Mouse (Mus musculus) stomach, embryonic 14.5 days (tissue): ENCODE measurements around the gene Fam166a. TPM values are rescaled to one million over a fixed set of nuclear protein-coding genes. Genes with fewer than 3 reads are reported as not detected.
"Not testable (repeated sequence)": the region's sequence is repeated elsewhere in the genome, so short reads cannot be mapped to it uniquely, and the experiment has no call there.

Source experiments
- ATAC-seq: fragments of 200-750 bp; cut with Nextera tagmentation; 2 replicates; pipeline ENCODE4 v1.8.0; 2017; ENCODE audit warnings: low read depth, moderate TSS enrichment; ENCODE audit not compliant: insufficient number of reproducible peaks, insufficient read depth, low FRiP score
- H3K27ac ChIP-seq: fragments of 300-500 bp; sonication (generic); 2 replicates; pipeline ENCODE4 v1.5.1; 2014; ENCODE audit warnings: mild to moderate bottlenecking, low read length, moderate library complexity, mixed read lengths
- H3K27me3 ChIP-seq: fragments of 300-500 bp; sonication (generic); 2 replicates; pipeline ENCODE4 v1.6.1; 2014; ENCODE audit warnings: low read length, control low read depth, mixed read lengths; ENCODE audit not compliant: control insufficient read depth, insufficient read depth
- H3K36me3 ChIP-seq: fragments of 300-500 bp; sonication (generic); 2 replicates; pipeline ENCODE4 v1.6.1; 2014; ENCODE audit warnings: mild to moderate bottlenecking, control low read depth, low read length, moderate library complexity, mixed read lengths; ENCODE audit not compliant: control insufficient read depth, insufficient read depth
- H3K4me1 ChIP-seq: fragments of 300-500 bp; sonication (generic); 2 replicates; pipeline ENCODE4 v1.6.1; 2014; ENCODE audit warnings: low read length, control low read depth, mixed read lengths; ENCODE audit not compliant: control insufficient read depth, insufficient read depth
- H3K4me2 ChIP-seq: fragments of 300-500 bp; sonication (generic); replicated peaks from 2 replicates; pipeline ENCODE4 v1.6.1; 2014; ENCODE audit warnings: low read depth, low read length, control low read depth
- H3K4me3 ChIP-seq: fragments of 300-500 bp; sonication (generic); 2 replicates; pipeline ENCODE4 v1.5.1; 2014; ENCODE audit warnings: low read depth, low read length, control low read depth
- H3K9ac ChIP-seq: fragments of 300-500 bp; sonication (generic); replicated peaks from 2 replicates; pipeline ENCODE4 v1.6.1; 2014; ENCODE audit warnings: low read depth, mild to moderate bottlenecking, control low read depth, low read length, moderate library complexity, mixed read lengths
- H3K9me3 ChIP-seq: fragments of 300-500 bp; sonication (generic); 2 replicates; pipeline ENCODE4 v1.6.1; 2016; ENCODE audit warnings: low read depth, low read length, control low read depth; ENCODE audit not compliant: control insufficient read depth
- whole genome bisulfite sequencing: fragments of 180-500 bp; shearing (Covaris S2); extraction: QIAGEN DNeasy Blood & Tissue Kit; methylation state at CpG from one replicate; pipeline ENCODE4 v1.1.7; 2014; 5-methylcytosine and 5-hydroxymethylcytosine counted together
- polyA plus RNA-seq: library from polyadenylated mRNA; unstranded; fragments of >200 nt; fragmentation: Nextera tagmentation; extraction: Ambion mirVana; gene quantifications from 2 replicates; pipeline ENCODE4 v1.2.1, GENCODE M21; 2014

The Fam166a gene
- polyA plus RNA-seq, 1 experiment from 2014 or later: not detected

GRCm38 (mm10) chr2:25244144-25244543, 25.6 kb downstream of the Fam166a start:
- no peaks in the 10 kb centered on the region for H3K9me3 ChIP-seq
- no peak overlapping the region for H3K4me2 ChIP-seq
- WGBS: 88% methylated on average over 4 of the region's 4 CpGs
- H3K27me3 ChIP-seq: 0 out of 2 replicates have a peak, but pooled peaks cover 11% of the 10 kb centered on the region
- ATAC-seq: no peak
- peaks cover 14% of the 10 kb centered on the region; the same call in 1 of the 2 replicates for H3K4me1 ChIP-seq
- H3K9ac ChIP-seq: no peak overlapping the region
- no peak overlapping the region for H3K4me3 ChIP-seq
- H3K27ac ChIP-seq: no peak overlapping the region
- peaks cover 11% of the 10 kb centered on the region; the same call in 1 of the 2 replicates for H3K36me3 ChIP-seq

GRCm38 (mm10) chr2:25246183-25247072, 27.9 kb downstream of the Fam166a start, which contains the start of gene AL732309.1:
AL732309.1 (minus strand) TSS chr2:25246863.
- Histone ChIP-seq H3K9ac (no peak within 1 kb of the TSS), H3K4me3 (no peak within 1 kb of the TSS), H3K4me2 (no peak within 1 kb of the TSS)

DNA sequence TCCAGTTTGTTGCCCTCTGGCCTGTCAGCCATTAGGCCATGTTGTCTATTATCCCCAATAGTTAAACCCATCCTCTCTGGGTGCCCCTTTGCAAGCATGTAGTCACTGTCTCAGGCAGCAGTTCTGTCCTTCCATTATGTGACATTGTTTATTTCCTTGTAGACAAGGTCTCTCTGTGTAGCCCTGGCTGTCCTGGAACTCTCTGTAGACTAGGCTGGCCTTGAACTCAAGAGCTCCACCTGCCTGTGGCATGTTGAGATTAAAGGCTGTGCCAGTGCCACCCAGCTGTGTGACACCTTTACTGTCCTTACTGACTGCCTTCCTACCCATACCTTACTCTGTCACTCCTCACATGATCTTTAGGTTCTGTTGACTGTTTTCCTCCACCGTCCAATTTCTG, 33.8 kb downstream of the Fam166a start:
- H3K27me3 ChIP-seq: no peaks in the 10 kb centered on the region
- H3K4me2 ChIP-seq: no peak overlapping the region
- H3K4me3 ChIP-seq: no peak overlapping the region
- H3K27ac ChIP-seq: no peak overlapping the region
- 82% methylated on average over 1 of the region's 1 CpGs for WGBS
- no peaks in the 10 kb centered on the region for H3K9me3 ChIP-seq
- no peak for ATAC-seq
- no peak overlapping the region for H3K9ac ChIP-seq
- H3K4me1 ChIP-seq: peaks cover 11% of the 10 kb centered on the region
- peaks cover 31% of the 10 kb centered on the region for H3K36me3 ChIP-seq

More at GRCm38 (mm10) chr2:25246183-25247072, 27.9 kb downstream of the Fam166a start, which contains the start of gene AL732309.1:
- no peaks in the 10 kb centered on the region for H3K9me3 ChIP-seq
- ATAC-seq: no peak
- peaks cover 20% of the 10 kb centered on the region for H3K36me3 ChIP-seq
- H3K27me3 ChIP-seq: 0 out of 2 replicates have a peak, but pooled peaks cover 9% of the 10 kb centered on the region
- H3K27ac ChIP-seq: no peak within 1 kb of the TSS
- peaks cover 5% of the 10 kb centered on the region; the same call in 1 of the 2 replicates for H3K4me1 ChIP-seq
- WGBS: 80% methylated on average over 10 of the region's 10 CpGs

DNA sequence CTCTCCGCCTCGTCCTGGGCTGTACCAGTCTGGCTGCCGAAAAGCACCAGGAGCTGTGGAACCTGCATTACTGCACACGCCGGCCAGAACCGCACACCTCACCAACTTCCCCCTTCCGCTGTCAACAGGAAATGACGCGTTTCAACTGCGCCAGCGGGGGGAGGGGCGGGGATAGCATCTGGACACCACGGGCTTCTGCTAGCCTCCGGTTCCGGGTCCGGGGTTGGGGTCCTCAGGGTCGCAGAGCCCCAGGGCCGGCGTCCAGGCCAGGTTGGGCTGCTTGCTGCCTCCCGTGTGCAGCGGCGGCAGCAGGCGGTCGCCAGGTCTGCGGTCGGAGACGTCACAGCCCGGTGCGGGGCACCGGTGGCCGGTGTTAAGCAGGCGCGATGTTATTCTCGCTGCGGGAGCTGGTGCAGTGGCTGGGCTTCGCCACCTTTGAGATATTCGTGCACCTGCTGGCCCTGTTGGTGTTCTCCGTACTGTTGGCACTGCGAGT, 36.8 kb downstream of the Fam166a start, which contains the start of gene Tmem203:
Gene Tmem203, plus strand, starts transcription at position 156 of the 496 bp plus-strand sequence.
- ATAC-seq: peak; percentile 87
- Histone ChIP-seq H3K9ac (peak within 1 kb of the TSS; percentile 78), H3K4me3 (peak within 1 kb of the TSS; percentile 98), H3K27ac (peak within 1 kb of the TSS; percentile 41), H3K4me1 (peaks cover 11% of the 10 kb centered on the region), H3K4me2 (peak within 1 kb of the TSS; percentile 97), H3K27me3 (no peaks in the 10 kb centered on the region), H3K9me3 (no peaks in the 10 kb centered on the region), H3K36me3 (peaks cover 14% of the 10 kb centered on the region)
- WGBS: under 1% methylated on average over 39 of the region's 39 CpGs

DNA sequence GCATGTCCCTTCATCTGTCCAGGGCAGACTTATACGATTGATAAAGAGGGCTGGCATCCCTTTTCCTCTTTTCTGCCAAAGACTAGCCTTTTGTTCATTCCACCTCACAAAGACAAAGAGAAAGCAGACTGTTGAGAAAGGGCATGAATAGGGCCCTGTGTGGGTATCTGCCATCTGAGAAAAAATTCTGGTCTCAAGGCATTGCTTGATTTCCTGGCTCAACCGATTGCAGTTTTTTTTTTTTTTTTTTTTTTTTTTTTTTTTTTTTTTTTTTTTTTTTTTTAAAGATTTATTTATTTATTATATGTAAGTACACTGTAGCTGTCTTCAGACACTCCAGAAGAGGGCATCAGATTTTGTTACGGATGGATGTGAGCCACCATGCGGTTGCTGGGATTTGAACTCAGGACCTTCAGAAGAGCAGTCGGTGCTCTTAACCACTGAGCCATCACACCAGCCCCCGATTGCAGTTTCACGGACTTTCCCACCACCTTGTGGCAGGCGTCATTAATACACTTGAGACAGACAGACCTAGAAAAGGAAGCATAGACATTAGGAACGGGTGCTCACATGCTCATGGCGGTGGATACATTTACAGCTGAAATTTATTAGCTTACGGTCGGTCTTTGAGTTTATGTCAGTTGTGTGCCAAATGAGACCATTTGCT, 38.0 kb downstream of the Fam166a start:
- H3K9me3 ChIP-seq, H3K36me3 ChIP-seq, H3K27ac ChIP-seq, ATAC-seq, H3K27me3 ChIP-seq, H3K9ac ChIP-seq: not testable (repeated sequence)
- Histone ChIP-seq H3K4me1 (peaks cover 11% of the 10 kb centered on the region), H3K4me2 (peak overlapping the region; percentile 97), H3K4me3 (peak overlapping the region; percentile 98)
- 53% methylated on average over 11 of the region's 12 CpGs for WGBS

- not testable (repeated sequence) for H3K27me3 ChIP-seq, H3K9me3 ChIP-seq, H3K27ac ChIP-seq, H3K4me2 ChIP-seq, H3K4me3 ChIP-seq, H3K36me3 ChIP-seq, H3K9ac ChIP-seq, ATAC-seq
- WGBS: 80% methylated on average over 5 of the region's 5 CpGs
- H3K4me1 ChIP-seq: peaks cover 11% of the 10 kb centered on the region
These were observed 38.7 kb downstream of the Fam166a start for GRCm38 (mm10) chr2:25257250-25257649.

GRCm38 (mm10) chr2:25258887-25259286, 40.3 kb downstream of the Fam166a start:
- H3K4me3 ChIP-seq: no peak overlapping the region
- H3K36me3 ChIP-seq: no peaks in the 10 kb centered on the region
- no peak overlapping the region for H3K9ac ChIP-seq
- 60% methylated on average over 2 of the region's 2 CpGs for WGBS
- ATAC-seq: no peak
- no peaks in the 10 kb centered on the region; the same call in none of the 2 replicates for H3K27me3 ChIP-seq
- peaks cover 17% of the 10 kb centered on the region for H3K4me1 ChIP-seq
- no peaks in the 10 kb centered on the region for H3K9me3 ChIP-seq
- H3K4me2 ChIP-seq: no peak overlapping the region
- no peak overlapping the region for H3K27ac ChIP-seq

DNA sequence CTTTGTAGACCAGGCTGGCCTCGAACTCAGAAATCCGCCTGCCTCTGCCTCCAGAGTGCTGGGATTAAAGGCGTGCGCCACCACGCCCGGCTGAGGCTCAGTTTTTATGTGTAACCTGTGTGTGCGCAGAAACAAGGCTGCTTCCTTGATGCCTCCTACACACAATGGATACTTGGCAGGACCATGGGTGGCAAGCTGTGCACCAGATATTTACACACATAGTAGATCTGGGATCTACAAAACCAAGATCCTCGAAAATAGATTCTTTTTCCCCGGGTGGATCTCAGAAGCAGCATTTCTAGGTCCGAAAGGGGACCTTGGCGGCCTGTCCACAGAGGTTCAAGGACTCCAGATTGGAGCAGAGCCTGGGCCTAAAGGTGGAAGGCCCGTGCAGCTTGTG, 43.3 kb downstream of the Fam166a start:
- Histone ChIP-seq H3K4me3 (peak overlapping the region; percentile 50), H3K4me1 (peaks cover 9% of the 10 kb centered on the region; the same call in 1 of the 2 replicates), H3K4me2 (peak overlapping the region; percentile 99), H3K9ac (no peak overlapping the region), H3K36me3 (no peaks in the 10 kb centered on the region), H3K27me3 (no peaks in the 10 kb centered on the region; the same call in none of the 2 replicates), H3K9me3 (no peaks in the 10 kb centered on the region), H3K27ac (no peak overlapping the region)
- WGBS: 48% methylated on average over 11 of the region's 12 CpGs
- no peak for ATAC-seq
